Mouse (Mus musculus): ENCODE measurements at regions not wholly inside any gene's neighbourhood (a gene's known extent, or its start where the extent isn't known, plus 50 kb on each side); places are given as distances from the start of the nearest gene placed in this dataset.
"Not testable (repeated sequence)": the region's sequence is repeated elsewhere in the genome, so short reads cannot be mapped to it uniquely, and the experiment has no call there.

DNA sequence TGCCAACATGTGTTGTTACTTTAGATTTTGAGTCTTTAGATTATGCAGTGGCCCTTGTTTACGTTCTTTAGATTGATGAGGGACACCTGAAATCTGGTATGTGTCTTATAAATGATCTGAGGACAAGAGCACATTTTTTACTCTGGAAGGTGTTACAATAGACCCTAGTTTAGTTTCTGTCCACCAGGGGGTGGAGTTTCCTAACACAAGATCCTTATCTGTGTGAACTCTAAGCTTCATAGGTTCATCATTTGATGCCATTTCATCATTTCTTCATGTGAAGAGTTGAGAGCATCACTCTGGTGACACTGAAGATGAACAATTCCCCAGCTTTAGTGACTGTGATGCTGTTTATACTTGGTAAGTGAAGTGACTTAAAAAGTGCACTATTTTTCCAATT is 825.5 kb downstream of the Dad1 start:
- DNase-seq (ENCODE audit: low spot score in 2 of 2) = not testable (repeated sequence)

DNA sequence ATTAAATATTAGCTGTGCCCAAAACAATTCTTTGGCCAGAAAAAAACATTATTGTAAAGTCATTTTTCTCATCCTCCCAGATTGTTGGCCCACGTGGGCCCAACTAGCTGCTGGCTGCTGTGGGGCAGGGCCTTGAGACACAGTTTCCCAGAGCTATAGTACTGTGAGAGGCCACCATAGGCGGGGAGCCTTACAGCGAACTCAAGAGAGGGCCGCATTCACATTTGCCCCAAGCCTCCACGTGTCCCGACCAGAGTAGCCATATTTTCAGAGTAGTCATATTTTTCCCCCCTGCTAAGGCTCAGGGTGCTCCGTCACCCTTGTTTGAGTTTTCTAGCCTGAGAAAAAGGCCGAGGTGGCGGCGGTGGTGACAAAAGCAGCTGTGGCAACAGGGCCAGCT is 826.3 kb downstream of the Dad1 start:
- not testable (repeated sequence) for DNase-seq (ENCODE audit: low spot score in 2 of 2)

DNA sequence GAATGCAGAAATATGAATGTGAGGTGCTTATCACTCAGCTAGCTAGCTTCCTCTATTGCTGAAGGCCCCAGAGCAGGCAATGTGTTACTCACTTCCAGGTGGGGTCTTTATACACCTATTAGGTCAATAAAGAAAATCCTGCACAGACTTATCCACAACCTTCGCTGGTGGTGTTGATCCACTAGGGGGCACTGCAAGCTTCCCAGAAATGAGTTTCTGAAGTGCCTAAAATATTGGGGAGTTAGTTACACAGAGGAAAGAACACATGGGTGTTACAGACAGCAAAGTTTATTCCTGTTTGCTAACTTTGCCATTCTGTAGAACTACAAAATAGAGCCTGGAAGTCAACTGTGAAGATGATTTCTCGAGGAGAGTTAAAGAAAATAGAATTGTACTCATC is 836.9 kb downstream of the Dad1 start:
- DNase-seq (ENCODE audit: low spot score in 2 of 2) = not testable (repeated sequence)

DNA sequence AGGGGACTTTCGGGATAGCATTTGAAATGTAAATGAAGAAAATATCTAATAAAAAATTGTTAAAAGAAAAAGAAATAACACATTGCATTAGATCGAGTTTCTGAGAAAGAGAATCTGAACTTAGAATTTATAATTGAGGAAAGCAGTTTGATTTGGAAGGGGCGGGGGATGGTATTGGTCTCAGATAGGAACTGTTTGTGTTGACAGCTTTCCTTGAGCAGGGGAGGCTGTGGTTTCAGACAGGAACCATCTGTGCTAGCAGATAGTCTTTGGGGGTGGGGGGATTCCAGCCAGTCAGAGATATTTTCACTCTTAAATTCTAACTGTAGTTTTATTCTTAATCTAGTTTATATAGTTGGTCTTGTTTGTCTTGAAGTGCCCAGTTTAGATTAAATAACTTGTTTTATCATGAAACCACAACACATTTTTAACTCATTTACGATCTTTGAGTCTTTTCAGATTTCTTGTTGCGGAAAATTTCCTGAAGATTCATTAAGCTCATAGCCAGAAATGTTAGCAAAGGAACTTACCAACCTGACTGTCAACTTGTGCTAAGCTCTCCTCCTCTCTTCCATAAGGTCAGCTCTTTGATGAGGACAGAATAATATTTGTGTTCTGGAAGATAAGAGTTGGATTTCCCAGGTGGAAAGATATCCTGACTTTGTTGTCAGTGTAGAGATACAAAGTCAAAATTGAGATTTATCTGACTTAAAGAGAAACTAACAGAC is 846.2 kb downstream of the Dad1 start:
- DNase-seq (ENCODE audit: low spot score in 2 of 2) = not testable (repeated sequence)

DNA sequence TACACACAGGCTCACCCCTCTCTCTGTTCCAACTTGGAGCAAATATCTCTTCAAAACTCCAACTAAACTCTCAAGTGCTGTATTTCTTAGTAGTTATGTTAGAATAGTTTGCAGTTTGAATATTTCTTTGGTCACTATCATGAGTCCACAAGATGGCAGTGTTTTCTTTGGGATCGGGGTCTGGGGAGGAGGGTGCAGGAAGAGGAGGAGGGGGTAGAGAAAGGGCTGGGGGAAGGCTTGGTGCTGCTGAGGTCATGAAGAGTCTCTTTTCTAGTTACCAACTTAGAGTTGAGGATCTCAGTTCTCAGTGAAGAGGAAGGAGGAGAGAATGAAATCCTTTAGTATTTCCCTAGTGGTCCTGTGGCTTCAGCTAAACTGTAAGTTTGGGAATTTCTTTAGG is 863.6 kb downstream of the Dad1 start:
- DNase-seq (ENCODE audit: low spot score in 2 of 2) = not testable (repeated sequence)

GRCm38 (mm10) chr14:53374591-53374990 is 879.0 kb upstream of the Olfr1507 start:
- DNase-seq (ENCODE audit: low spot score in 2 of 2) = not testable (repeated sequence)

- not testable (repeated sequence) for DNase-seq (ENCODE audit: low spot score in 2 of 2)
Measured at GRCm38 (mm10) chr14:53373777-53374468, 878.4 kb upstream of the Olfr1507 start.

DNA sequence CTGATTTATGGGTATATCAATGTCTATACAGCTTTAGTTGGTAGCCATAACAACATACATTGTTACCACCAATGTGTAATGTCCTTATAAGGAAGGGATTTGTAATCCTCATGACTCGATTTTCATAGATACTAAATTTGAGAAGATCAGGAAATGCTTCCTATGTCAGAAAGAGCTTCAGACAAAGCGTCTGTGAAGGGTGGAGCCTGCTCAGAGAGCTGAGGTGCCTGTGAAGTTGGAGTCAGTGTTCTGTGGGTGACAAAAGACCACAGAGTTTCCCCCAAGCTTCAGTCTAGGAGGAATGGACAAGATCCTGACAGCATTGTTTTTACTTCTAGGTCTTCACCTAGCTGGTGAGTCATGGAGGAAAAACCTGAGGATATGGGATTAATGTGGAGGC is 874.2 kb upstream of the Olfr1507 start:
- no peak for DNase-seq (ENCODE audit: low spot score in 2 of 2)

GRCm38 (mm10) chr14:53367420-53367819 is 871.9 kb upstream of the Olfr1507 start:
- DNase-seq (ENCODE audit: low spot score in 2 of 2) = not testable (repeated sequence)

DNA sequence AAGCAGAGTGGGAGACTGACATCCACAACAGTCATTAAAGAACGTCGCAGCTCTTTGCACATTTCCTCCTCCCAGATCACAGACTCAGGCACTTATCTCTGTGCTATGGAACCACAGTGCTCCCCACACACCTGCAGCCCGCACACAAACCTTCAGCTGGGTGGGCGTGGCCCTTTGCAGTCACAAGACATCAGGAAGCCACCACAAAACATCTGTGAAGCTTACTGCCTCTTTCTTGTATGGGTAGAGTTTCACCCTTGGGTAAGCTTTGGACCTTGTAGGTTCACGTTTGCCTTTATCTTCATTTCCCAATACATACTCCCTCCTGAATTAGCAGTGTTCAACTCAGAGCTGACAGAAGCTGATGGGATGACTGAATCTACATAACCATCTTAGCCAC is 868.4 kb upstream of the Olfr1507 start:
- DNase-seq (ENCODE audit: low spot score in 2 of 2) = not testable (repeated sequence)

DNA sequence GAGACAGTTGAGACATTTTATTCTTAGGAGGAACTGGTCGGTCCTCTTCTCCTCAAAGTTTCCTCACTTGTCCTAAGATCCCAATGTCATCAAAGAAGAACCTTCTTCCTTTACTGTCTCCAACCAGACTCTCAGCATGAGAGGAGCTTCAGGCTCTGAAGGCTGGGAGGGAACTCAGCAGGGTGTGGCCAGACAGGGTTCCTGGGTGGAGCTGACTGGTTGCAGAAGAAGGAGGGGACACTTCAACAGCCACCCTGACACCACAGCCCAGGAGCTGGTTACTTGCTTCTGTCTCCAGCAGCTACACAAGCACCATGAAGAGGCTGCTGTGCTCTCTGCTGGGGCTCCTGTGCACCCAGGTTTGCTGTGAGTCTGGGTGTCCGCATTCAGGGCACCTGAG is 866.5 kb upstream of the Olfr1507 start:
- DNase-seq (ENCODE audit: low spot score in 2 of 2) = not testable (repeated sequence)

DNA sequence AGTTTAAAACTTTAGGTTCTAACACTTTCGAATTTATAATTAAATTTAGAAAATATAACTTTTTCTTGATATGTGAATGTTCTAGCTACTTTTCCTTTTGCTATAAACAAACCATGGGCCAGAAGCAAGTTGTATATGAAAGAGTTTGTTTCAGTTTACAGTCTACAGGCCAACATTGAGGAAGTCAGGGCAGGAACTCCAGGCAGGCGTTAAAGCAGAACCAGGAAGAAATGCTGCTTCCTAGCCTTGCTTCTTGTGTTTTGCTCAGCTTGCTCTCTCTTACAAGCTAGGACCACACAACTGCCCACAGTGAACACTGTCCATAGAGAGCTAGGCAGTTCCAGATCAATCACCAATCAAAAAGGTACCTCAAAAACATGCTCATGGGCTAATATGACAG is 861.9 kb upstream of the Olfr1507 start:
- DNase-seq (ENCODE audit: low spot score in 2 of 2) = not testable (repeated sequence)

- DNase-seq (ENCODE audit: low spot score in 2 of 2) = not testable (repeated sequence)
Measured at GRCm38 (mm10) chr14:53356783-53357182, 861.2 kb upstream of the Olfr1507 start.

DNA sequence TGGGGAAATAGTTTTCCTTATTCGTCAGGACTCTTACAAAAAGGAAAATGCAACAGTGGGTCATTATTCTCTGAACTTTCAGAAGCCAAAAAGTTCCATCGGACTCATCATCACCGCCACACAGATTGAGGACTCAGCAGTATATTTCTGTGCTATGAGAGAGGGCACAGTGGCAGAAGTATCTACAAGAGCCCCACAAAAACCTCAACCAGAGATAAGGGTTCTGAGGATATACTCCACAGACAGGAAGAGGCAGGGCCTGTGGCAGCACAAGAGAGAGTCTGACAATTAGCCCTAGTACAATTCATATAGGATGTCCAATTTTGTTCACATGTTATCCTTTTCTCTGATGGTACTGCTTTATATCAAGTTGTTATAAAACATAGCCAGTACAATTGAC is 855.9 kb upstream of the Olfr1507 start:
- not testable (repeated sequence) for DNase-seq (ENCODE audit: low spot score in 2 of 2)

DNA sequence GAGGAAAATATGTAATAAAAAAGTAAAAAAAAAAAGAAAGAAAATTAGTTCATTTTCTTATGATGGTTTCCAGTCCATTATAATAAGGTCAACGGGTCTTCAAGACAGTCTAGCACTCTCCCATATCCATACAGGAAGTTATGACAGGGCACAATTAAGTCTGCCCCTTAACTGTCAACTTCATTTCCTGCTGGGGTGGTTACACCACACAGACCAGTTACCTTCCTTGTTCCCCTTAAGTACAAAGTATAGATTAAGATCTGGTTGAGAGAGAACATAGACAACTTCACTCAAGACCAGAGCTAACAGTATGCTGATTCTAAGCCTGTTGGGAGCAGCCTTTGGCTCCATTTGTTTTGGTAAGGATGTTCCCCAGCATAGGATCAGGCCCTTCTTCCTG is 855.2 kb upstream of the Olfr1507 start:
- DNase-seq (ENCODE audit: low spot score in 2 of 2) = not testable (repeated sequence)

DNA sequence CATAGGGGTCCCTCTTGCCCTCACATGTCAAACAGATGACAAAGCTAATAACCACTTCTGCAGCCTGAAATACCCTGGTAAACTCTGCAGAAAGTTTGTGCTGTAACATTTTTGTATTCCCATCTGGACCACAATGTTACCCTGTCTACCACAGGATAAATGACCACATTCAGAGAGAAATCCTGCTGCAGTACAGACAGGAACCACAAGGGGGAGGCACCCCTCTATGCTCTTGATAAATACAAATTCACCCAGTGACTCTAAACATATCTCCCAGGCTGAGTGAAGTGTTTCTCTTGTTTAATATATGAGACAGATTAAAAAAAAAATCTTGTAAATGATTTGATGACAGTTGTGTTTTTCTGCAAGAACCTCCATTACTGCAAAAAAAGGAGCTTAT is 853.6 kb upstream of the Olfr1507 start:
- not testable (repeated sequence) for DNase-seq (ENCODE audit: low spot score in 2 of 2)

GRCm38 (mm10) chr14:53345568-53345967 is 850.0 kb upstream of the Olfr1507 start:
- DNase-seq (ENCODE audit: low spot score in 2 of 2) = not testable (repeated sequence)

DNA sequence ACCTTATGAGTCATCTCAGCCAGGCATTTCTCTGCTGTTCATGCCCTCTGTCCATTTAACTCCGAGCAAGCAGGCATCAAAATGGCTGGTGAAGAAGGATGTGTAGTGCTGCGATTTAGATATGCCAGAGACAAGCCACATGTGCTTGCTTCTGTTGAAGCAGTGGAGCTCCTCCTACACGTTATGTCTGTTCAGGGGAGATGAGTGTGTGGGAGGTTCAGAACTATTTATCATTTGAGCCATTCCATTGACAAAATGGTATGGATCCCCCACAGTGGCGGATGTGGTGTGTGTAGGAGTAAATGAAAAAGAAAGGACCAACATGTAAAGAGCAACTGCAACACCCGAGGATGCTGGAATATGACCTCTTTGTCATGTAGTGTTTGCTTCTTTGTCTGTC is 848.3 kb upstream of the Olfr1507 start:
- DNase-seq (ENCODE audit: low spot score in 2 of 2) = not testable (repeated sequence)

- DNase-seq (ENCODE audit: low spot score in 2 of 2) = not testable (repeated sequence)
Measured at GRCm38 (mm10) chr14:53339167-53339566, 843.6 kb upstream of the Olfr1507 start.

- DNase-seq (ENCODE audit: low spot score in 2 of 2) = not testable (repeated sequence)
Measured at GRCm38 (mm10) chr14:53337446-53337845, 841.9 kb upstream of the Olfr1507 start.

DNA sequence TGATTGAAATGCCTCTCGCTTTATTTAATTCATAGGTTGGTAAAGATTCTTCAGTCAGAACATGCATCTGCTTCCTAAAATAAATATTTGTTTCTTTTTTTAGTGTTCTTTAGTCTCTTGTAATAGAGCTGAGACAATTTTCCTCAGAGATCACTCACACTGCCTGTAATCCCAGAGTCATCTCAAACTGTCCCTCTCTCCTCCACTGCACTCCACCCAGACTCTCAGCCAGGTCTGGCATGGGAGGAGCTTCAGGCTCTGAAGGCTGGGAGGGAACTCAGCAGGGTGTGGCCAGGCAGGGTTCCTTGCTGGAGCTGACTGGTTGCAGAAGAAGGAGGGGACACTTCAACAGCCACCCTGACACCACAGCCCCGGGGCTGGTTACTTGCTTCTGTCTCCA is 841.2 kb upstream of the Olfr1507 start:
- not testable (repeated sequence) for DNase-seq (ENCODE audit: low spot score in 2 of 2)

- DNase-seq (ENCODE audit: low spot score in 2 of 2) = not testable (repeated sequence)
Measured at GRCm38 (mm10) chr14:53334451-53334850, 838.9 kb upstream of the Olfr1507 start.

DNA sequence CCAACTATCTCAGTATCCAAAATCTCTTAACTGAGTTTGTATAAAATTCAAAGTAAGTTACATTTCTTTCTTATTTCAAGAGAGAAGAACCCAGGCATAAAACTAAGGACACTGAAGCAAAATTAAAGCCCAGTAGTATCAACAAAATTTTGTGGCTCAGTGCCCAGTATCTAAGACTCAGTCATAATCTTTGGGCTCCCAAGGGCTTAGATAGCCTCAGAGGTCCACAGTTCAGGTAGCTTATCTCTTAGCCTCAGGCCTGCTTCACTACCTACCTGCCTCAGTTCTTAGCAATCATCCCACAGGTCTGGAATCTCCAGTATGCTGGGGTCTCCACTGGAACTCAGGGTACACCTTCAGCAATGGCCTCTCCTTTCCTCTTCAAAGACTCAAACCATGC is 835.6 kb upstream of the Olfr1507 start:
- not testable (repeated sequence) for DNase-seq (ENCODE audit: low spot score in 2 of 2)
